Mouse (Mus musculus) midbrain, embryonic 13.5 days (tissue): Measurements from ENCODE around the gene Parp16. TPM values are rescaled to one million over a fixed set of nuclear protein-coding genes. Genes with fewer than 3 reads are reported as not detected.
"Not testable (repeated sequence)": the region's sequence is repeated elsewhere in the genome, so short reads cannot be mapped to it uniquely, and the experiment has no call there.

Experiments
- ATAC-seq: fragments of 200-750 bp; cut with Nextera tagmentation; 2 replicates; pipeline ENCODE4 v1.8.0; 2017; ENCODE audit warnings: mild to moderate bottlenecking, moderate TSS enrichment, moderate library complexity
- H3K27ac ChIP-seq: fragments of 300-500 bp; sonication (generic); 2 replicates; pipeline ENCODE4 v1.5.1; 2015; ENCODE audit warnings: inconsistent platforms, mild to moderate bottlenecking, moderate library complexity
- H3K27me3 ChIP-seq: fragments of 300-500 bp; sonication (generic); 2 replicates; pipeline ENCODE4 v1.6.1; 2015; ENCODE audit warnings: mild to moderate bottlenecking, inconsistent platforms
- H3K36me3 ChIP-seq: fragments of 300-500 bp; sonication (generic); 2 replicates; pipeline ENCODE4 v1.6.1; 2015; ENCODE audit warnings: mild to moderate bottlenecking, inconsistent platforms
- H3K4me1 ChIP-seq: fragments of 300-500 bp; sonication (generic); replicated peaks from 2 replicates; pipeline ENCODE4 v1.6.1; 2015; ENCODE audit warnings: inconsistent platforms
- H3K4me2 ChIP-seq: fragments of 300-500 bp; sonication (generic); replicated peaks from 2 replicates; pipeline ENCODE4 v1.6.1; 2015; ENCODE audit warnings: moderate library complexity, mild to moderate bottlenecking, inconsistent platforms
- H3K4me3 ChIP-seq: fragments of 300-500 bp; sonication (generic); replicated peaks from 2 replicates; pipeline ENCODE4 v1.5.1; 2015; ENCODE audit warnings: mild to moderate bottlenecking, inconsistent platforms
- H3K9ac ChIP-seq: fragments of 300-500 bp; sonication (generic); replicated peaks from 2 replicates; pipeline ENCODE4 v1.6.1; 2015; ENCODE audit warnings: mild to moderate bottlenecking, inconsistent platforms
- H3K9me3 ChIP-seq: fragments of 300-500 bp; sonication (generic); 2 replicates; pipeline ENCODE4 v1.6.1; 2016; ENCODE audit warnings: mild to moderate bottlenecking, inconsistent platforms
- WGBS: fragments of 180-500 bp; shearing (Covaris S2); methylation state at CpG from one replicate; pipeline ENCODE4 v1.1.7; 2015; 5-methylcytosine and 5-hydroxymethylcytosine counted together
- polyA plus RNA-seq: library from polyadenylated mRNA; unstranded; fragments of >200 nt; fragmentation: Nextera tagmentation; extraction: Ambion mirVana; gene quantifications from 2 replicates; pipeline ENCODE4 v1.2.1, GENCODE M21; 2015

Gene Parp16
- polyA plus RNA-seq, 1 experiment from 2014 or later, result 5.6 TPM

- no peaks in the 10 kb centered on the region for H3K36me3 ChIP-seq
- H3K9me3 ChIP-seq, result no peaks in the 10 kb centered on the region
- peaks cover 11% of the 10 kb centered on the region for H3K4me1 ChIP-seq
- ATAC-seq, result no peak
- H3K4me2 ChIP-seq, result no peak overlapping the region
- H3K27ac ChIP-seq, result no peak overlapping the region
- 76% methylated on average over 6 of the region's 6 CpGs for WGBS
- no peak overlapping the region; the same call in 1 of the 2 replicates for H3K9ac ChIP-seq
- H3K27me3 ChIP-seq, result no peaks in the 10 kb centered on the region
- no peak overlapping the region for H3K4me3 ChIP-seq
Observed at GRCm38 (mm10) chr9:65217661-65218060, 22.5 kb downstream of the Parp16 start.

GRCm38 (mm10) chr9:65218916-65219315 is 23.8 kb downstream of the Parp16 start:
- Histone ChIP-seq H3K36me3 (no peaks in the 10 kb centered on the region), H3K9ac (no peak overlapping the region), H3K4me1 (peaks cover 11% of the 10 kb centered on the region), H3K4me3 (no peak overlapping the region), H3K27ac (no peak overlapping the region), H3K9me3 (no peaks in the 10 kb centered on the region), H3K4me2 (no peak overlapping the region), H3K27me3 (no peaks in the 10 kb centered on the region)
- 67% methylated on average over 1 of the region's 1 CpGs for WGBS
- ATAC-seq, result no peak

GRCm38 (mm10) chr9:65220398-65220797 is 25.2 kb downstream of the Parp16 start:
- H3K9ac ChIP-seq, H3K4me2 ChIP-seq, H3K36me3 ChIP-seq, H3K4me1 ChIP-seq, H3K27me3 ChIP-seq, H3K27ac ChIP-seq, ATAC-seq, H3K4me3 ChIP-seq, H3K9me3 ChIP-seq: not testable (repeated sequence)
- 39% methylated on average over 3 of the region's 3 CpGs for WGBS

- Histone ChIP-seq H3K36me3 (no peaks in the 10 kb centered on the region), H3K27me3 (no peaks in the 10 kb centered on the region), H3K9me3 (no peaks in the 10 kb centered on the region), H3K4me2 (no peak overlapping the region), H3K9ac (no peak overlapping the region), H3K4me1 (no peaks in the 10 kb centered on the region), H3K27ac (no peak overlapping the region), H3K4me3 (no peak overlapping the region)
- no peak for ATAC-seq
- WGBS, result 82% methylated on average over 6 of the region's 6 CpGs
Observed at GRCm38 (mm10) chr9:65223927-65224326, 28.8 kb downstream of the Parp16 start.

GRCm38 (mm10) chr9:65225795-65226194 is 30.6 kb downstream of the Parp16 start:
- no peak for ATAC-seq
- H3K9me3 ChIP-seq, result no peaks in the 10 kb centered on the region
- WGBS, result 41% methylated on average over 4 of the region's 4 CpGs

GRCm38 (mm10) chr9:65230250-65230649 is 35.1 kb downstream of the Parp16 start:
- peaks cover 6% of the 10 kb centered on the region; the same call in 1 of the 2 replicates for H3K36me3 ChIP-seq
- no peak overlapping the region for H3K4me3 ChIP-seq
- WGBS, result 74% methylated on average over 6 of the region's 6 CpGs
- H3K9me3 ChIP-seq, result no peaks in the 10 kb centered on the region
- H3K9ac ChIP-seq, result no peak overlapping the region
- no peak overlapping the region for H3K27ac ChIP-seq
- H3K4me1 ChIP-seq, result peaks cover 13% of the 10 kb centered on the region
- H3K27me3 ChIP-seq, result no peaks in the 10 kb centered on the region
- no peak overlapping the region for H3K4me2 ChIP-seq
- no peak for ATAC-seq

More at GRCm38 (mm10) chr9:65225795-65226194, 30.6 kb downstream of the Parp16 start:
- H3K4me3 ChIP-seq, result no peak overlapping the region
- no peak overlapping the region for H3K4me2 ChIP-seq
- no peak overlapping the region for H3K9ac ChIP-seq
- peaks cover 3% of the 10 kb centered on the region; the same call in 1 of the 2 replicates for H3K4me1 ChIP-seq
- no peaks in the 10 kb centered on the region for H3K27me3 ChIP-seq
- no peak overlapping the region for H3K27ac ChIP-seq
- peaks cover 6% of the 10 kb centered on the region; the same call in 1 of the 2 replicates for H3K36me3 ChIP-seq

- Histone ChIP-seq H3K27ac (0 out of 2 replicates have a peak overlapping the region, but pooled peaks have one; percentile 51), H3K4me3 (no peak overlapping the region), H3K27me3 (no peaks in the 10 kb centered on the region), H3K9ac (no peak overlapping the region), H3K4me2 (no peak overlapping the region), H3K9me3 (no peaks in the 10 kb centered on the region), H3K4me1 (peaks cover 13% of the 10 kb centered on the region), H3K36me3 (peaks cover 9% of the 10 kb centered on the region; the same call in 1 of the 2 replicates)
- 65% methylated on average over 8 of the region's 8 CpGs for WGBS
- peak; percentile 79 for ATAC-seq
Observed at GRCm38 (mm10) chr9:65231284-65231683, 36.1 kb downstream of the Parp16 start.

GRCm38 (mm10) chr9:65233243-65233985 is 38.3 kb downstream of the Parp16 start:
- Histone ChIP-seq H3K4me1 (peaks cover 13% of the 10 kb centered on the region), H3K9ac (no peak overlapping the region), H3K9me3 (no peaks in the 10 kb centered on the region), H3K27me3 (no peaks in the 10 kb centered on the region), H3K4me2 (no peak overlapping the region), H3K27ac (no peak overlapping the region), H3K36me3 (peaks cover 12% of the 10 kb centered on the region; the same call in 1 of the 2 replicates), H3K4me3 (no peak overlapping the region)
- 93% methylated on average over 9 of the region's 9 CpGs for WGBS
- ATAC-seq, result no peak

- Histone ChIP-seq H3K9ac (no peak overlapping the region), H3K4me2 (no peak overlapping the region), H3K27ac (no peak overlapping the region), H3K4me1 (peaks cover 13% of the 10 kb centered on the region), H3K9me3 (no peaks in the 10 kb centered on the region), H3K27me3 (no peaks in the 10 kb centered on the region), H3K4me3 (no peak overlapping the region), H3K36me3 (peaks cover 12% of the 10 kb centered on the region; the same call in 1 of the 2 replicates)
- no peak for ATAC-seq
- 89% methylated on average over 3 of the region's 3 CpGs for WGBS
Observed at GRCm38 (mm10) chr9:65234734-65235133, 39.6 kb downstream of the Parp16 start.

GRCm38 (mm10) chr9:65235601-65236000 is 40.4 kb downstream of the Parp16 start:
- Histone ChIP-seq H3K9ac (no peak overlapping the region), H3K4me3 (no peak overlapping the region), H3K36me3 (peaks cover 6% of the 10 kb centered on the region; the same call in 1 of the 2 replicates), H3K27ac (no peak overlapping the region), H3K27me3 (no peaks in the 10 kb centered on the region), H3K9me3 (no peaks in the 10 kb centered on the region), H3K4me1 (peaks cover 12% of the 10 kb centered on the region), H3K4me2 (no peak overlapping the region)
- ATAC-seq, result no peak
- 45% methylated on average over 1 of the region's 1 CpGs for WGBS

GRCm38 (mm10) chr9:65237616-65238015 is 42.5 kb downstream of the Parp16 start:
- no peak for ATAC-seq
- Histone ChIP-seq H3K4me3 (no peak overlapping the region), H3K36me3 (peaks cover 6% of the 10 kb centered on the region; the same call in 1 of the 2 replicates), H3K9me3 (no peaks in the 10 kb centered on the region), H3K4me1 (no peaks in the 10 kb centered on the region), H3K9ac (no peak overlapping the region), H3K27me3 (no peaks in the 10 kb centered on the region), H3K4me2 (no peak overlapping the region), H3K27ac (no peak overlapping the region)
- 85% methylated on average over 11 of the region's 11 CpGs for WGBS

- H3K4me2 ChIP-seq, result no peak overlapping the region
- peaks cover 6% of the 10 kb centered on the region; the same call in 1 of the 2 replicates for H3K36me3 ChIP-seq
- ATAC-seq, result no peak
- WGBS, result 82% methylated on average over 13 of the region's 13 CpGs
- H3K27ac ChIP-seq, result no peak overlapping the region
- H3K4me3 ChIP-seq, result no peak overlapping the region
- H3K9ac ChIP-seq, result no peak overlapping the region
- H3K27me3 ChIP-seq, result no peaks in the 10 kb centered on the region
- H3K4me1 ChIP-seq, result peaks cover 6% of the 10 kb centered on the region; the same call in 1 of the 2 replicates
- no peaks in the 10 kb centered on the region for H3K9me3 ChIP-seq
Observed at GRCm38 (mm10) chr9:65238191-65238760, 43.1 kb downstream of the Parp16 start.
